14 mouse cellular contexts compared by ENCODE assay signal in genomic region chr1:191512383-191512782, GRCm38 (mm10).
"Had no signal": no experiment of that assay in that cellular context is flagged by ENCODE, and none has a peak within 500 bp of the region (broad histone marks: within the 10 kb centered on the region; RNA-seq: fewer than 3 reads in every experiment).

No protein-coding gene starts in this region.

- H3K4me3 ChIP-seq: limb, embryonic 10.5 days; liver, embryonic 15.5 days; midbrain, embryonic 13.5 days; myocyte; neural tube, embryonic 15.5 days had no signal

- H3K27me3 ChIP-seq: liver, embryonic 15.5 days; midbrain, embryonic 13.5 days; neural tube, embryonic 15.5 days had no signal

- DNase-seq: lung, adult 2 months; lung, postnatal 36 days; right cerebral cortex, postnatal 4 days; spleen, adult 18-20 months; thymus, adult 18-20 months; thymus, postnatal 14 days had no signal

- H3K9ac ChIP-seq: liver, embryonic 15.5 days; midbrain, embryonic 13.5 days; neural tube, embryonic 15.5 days had no signal

- H3K4me2 ChIP-seq: liver, embryonic 11.5 days; liver, embryonic 15.5 days; midbrain, embryonic 13.5 days; neural tube, embryonic 15.5 days had no signal

- H3K4me1 ChIP-seq: midbrain, embryonic 13.5 days; neural tube, embryonic 15.5 days had no signal

- H3K27ac ChIP-seq: hindbrain, postnatal 0 days; limb, embryonic 10.5 days; liver, embryonic 15.5 days; midbrain, embryonic 13.5 days; neural tube, embryonic 15.5 days had no signal

- ATAC-seq: hindbrain, postnatal 0 days; lung, postnatal 0 days; midbrain, embryonic 13.5 days had no signal

- H3K9me3 ChIP-seq: limb, embryonic 10.5 days; liver, embryonic 15.5 days; midbrain, embryonic 13.5 days; neural tube, embryonic 15.5 days had no signal

- H3K36me3 ChIP-seq: limb, embryonic 10.5 days; liver, embryonic 15.5 days; midbrain, embryonic 13.5 days; neural tube, embryonic 15.5 days had no signal
